Mouse (Mus musculus) embryonic facial prominence, embryonic 13.5 days (tissue): ENCODE measurements around the gene Sox30. TPM values are rescaled to one million over a fixed set of nuclear protein-coding genes. Genes with fewer than 3 reads are reported as not detected.
A peak's percentile ranks its signal among the peaks of the same experiment; 100 is the strongest.

Experiments
- ATAC-seq: fragments of 200-750 bp; cut with Nextera tagmentation; 2 replicates; pipeline ENCODE4 v1.8.0; 2017; ENCODE audit warnings: low read depth; ENCODE audit not compliant: insufficient number of reproducible peaks, insufficient read depth, low FRiP score, low TSS enrichment
- H3K27ac ChIP-seq: fragments of 300-500 bp; sonication (generic); 2 replicates; pipeline ENCODE4 v1.5.1; 2015; ENCODE audit warnings: moderate library complexity, mild to moderate bottlenecking, inconsistent platforms
- H3K27me3 ChIP-seq: fragments of 300-500 bp; sonication (generic); 2 replicates; pipeline ENCODE4 v1.6.1; 2015; ENCODE audit warnings: mild to moderate bottlenecking, inconsistent platforms
- H3K36me3 ChIP-seq: fragments of 300-500 bp; sonication (generic); 2 replicates; pipeline ENCODE4 v1.6.1; 2015; ENCODE audit warnings: mild to moderate bottlenecking, inconsistent platforms
- H3K4me1 ChIP-seq: fragments of 300-500 bp; sonication (generic); 2 replicates; pipeline ENCODE4 v1.6.1; 2015; ENCODE audit warnings: inconsistent platforms
- H3K4me2 ChIP-seq: fragments of 300-500 bp; sonication (generic); 2 replicates; pipeline ENCODE4 v1.6.1; 2015; ENCODE audit warnings: moderate library complexity, mild to moderate bottlenecking, inconsistent platforms
- H3K4me3 ChIP-seq: fragments of 300-500 bp; sonication (generic); 2 replicates; pipeline ENCODE4 v1.5.1; 2015; ENCODE audit warnings: mild to moderate bottlenecking, inconsistent platforms
- H3K9ac ChIP-seq: fragments of 300-500 bp; sonication (generic); 2 replicates; pipeline ENCODE4 v1.6.1; 2015; ENCODE audit warnings: mild to moderate bottlenecking, inconsistent platforms
- H3K9me3 ChIP-seq: fragments of 300-500 bp; sonication (generic); 2 replicates; pipeline ENCODE4 v1.6.1; 2016; ENCODE audit warnings: inconsistent platforms
- WGBS: fragments of 180-500 bp; shearing (Covaris S2); methylation state at CpG from one replicate; pipeline ENCODE4 v1.1.7; 2015; ENCODE audit warnings: mixed read lengths; 5-methylcytosine and 5-hydroxymethylcytosine counted together
- polyA plus RNA-seq: library from polyadenylated mRNA; unstranded; fragments of >200 nt; fragmentation: Nextera tagmentation; extraction: Ambion mirVana; gene quantifications from 2 replicates; pipeline ENCODE4 v1.2.1, GENCODE M21; 2015

Gene Sox30
- polyA plus RNA-seq, 1 experiment from 2014 or later, result 0.11 TPM

DNA sequence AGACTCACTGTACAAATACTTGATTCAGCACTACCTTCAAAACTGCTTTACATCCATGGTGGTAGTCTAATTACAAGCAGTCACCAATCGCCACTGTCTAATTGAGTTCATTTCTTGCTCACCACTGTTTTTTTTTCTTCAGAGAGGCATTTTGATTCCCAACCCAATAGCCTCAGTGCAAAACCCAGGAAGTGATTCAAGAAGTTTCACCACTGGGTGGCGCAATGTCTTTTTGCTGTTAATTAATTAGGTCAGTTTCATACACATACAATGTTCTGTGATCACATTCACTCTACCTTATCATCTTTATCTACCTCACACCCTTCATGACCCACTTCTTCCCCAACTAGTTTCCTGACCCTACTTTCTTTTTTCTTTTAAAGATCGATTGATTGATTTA lies 20.5 kb upstream of the Sox30 start:
- no peak for ATAC-seq
- no peaks in the 10 kb centered on the region for H3K9me3 ChIP-seq
- no peaks in the 10 kb centered on the region for H3K27me3 ChIP-seq
- H3K4me2 ChIP-seq, result no peak overlapping the region
- 79% methylated on average over 3 of the region's 3 CpGs for WGBS
- no peaks in the 10 kb centered on the region for H3K36me3 ChIP-seq
- peaks cover 3% of the 10 kb centered on the region; the same call in 1 of the 2 replicates for H3K4me1 ChIP-seq
- no peak overlapping the region for H3K27ac ChIP-seq
- no peak overlapping the region for H3K4me3 ChIP-seq
- no peak overlapping the region for H3K9ac ChIP-seq

DNA sequence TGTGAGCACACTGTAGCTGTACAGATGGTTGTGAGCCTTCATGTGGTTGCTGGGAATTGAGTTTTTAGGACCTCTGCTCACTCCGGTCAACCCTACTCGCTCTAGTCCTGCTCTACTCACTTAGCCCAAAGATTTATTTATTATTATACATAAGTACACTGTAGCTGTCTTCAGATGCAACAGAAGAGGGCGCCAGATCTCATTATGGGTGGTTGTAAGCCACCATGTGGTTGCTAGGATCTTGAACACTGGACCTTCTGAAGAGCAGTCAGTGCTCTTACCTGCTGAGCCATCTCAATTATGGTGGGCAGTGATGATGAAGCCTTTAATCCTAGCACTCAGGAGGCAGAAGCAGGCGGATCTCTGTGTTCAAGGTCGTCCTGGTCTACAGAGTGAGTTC lies 20.1 kb upstream of the Sox30 start:
- no peak overlapping the region for H3K9ac ChIP-seq
- H3K36me3 ChIP-seq, result no peaks in the 10 kb centered on the region
- no peak overlapping the region for H3K27ac ChIP-seq
- H3K4me1 ChIP-seq, result no peaks in the 10 kb centered on the region
- ATAC-seq, result no peak
- no peak overlapping the region for H3K4me3 ChIP-seq
- no peak overlapping the region for H3K4me2 ChIP-seq
- H3K27me3 ChIP-seq, result no peaks in the 10 kb centered on the region
- WGBS, result 83% methylated on average over 5 of the region's 5 CpGs
- H3K9me3 ChIP-seq, result no peaks in the 10 kb centered on the region

DNA sequence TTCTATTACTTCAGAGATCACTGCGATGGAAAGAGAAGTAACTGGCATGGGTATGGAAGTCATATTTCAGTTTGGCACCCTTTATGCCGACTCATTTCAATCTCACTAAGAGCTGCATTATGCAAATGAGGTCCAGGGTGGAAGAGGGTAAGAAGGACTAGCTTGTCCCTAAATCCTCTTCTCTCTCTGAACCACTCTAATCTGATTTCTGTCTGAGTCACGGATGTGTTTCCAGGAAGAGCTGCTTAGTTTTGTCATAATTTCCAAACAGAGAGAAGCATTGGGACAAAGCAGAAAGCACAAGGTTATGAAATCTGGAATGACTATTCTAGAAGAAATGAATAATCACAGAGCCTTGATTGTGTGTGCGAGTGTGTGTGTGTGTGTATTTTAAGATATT lies 13.2 kb upstream of the Sox30 start:
- Histone ChIP-seq H3K27ac (no peak overlapping the region), H3K4me1 (no peaks in the 10 kb centered on the region), H3K4me2 (no peak overlapping the region), H3K9me3 (no peaks in the 10 kb centered on the region), H3K4me3 (no peak overlapping the region), H3K9ac (no peak overlapping the region), H3K36me3 (no peaks in the 10 kb centered on the region), H3K27me3 (no peaks in the 10 kb centered on the region)
- ATAC-seq, result no peak
- 84% methylated on average over 4 of the region's 4 CpGs for WGBS

DNA sequence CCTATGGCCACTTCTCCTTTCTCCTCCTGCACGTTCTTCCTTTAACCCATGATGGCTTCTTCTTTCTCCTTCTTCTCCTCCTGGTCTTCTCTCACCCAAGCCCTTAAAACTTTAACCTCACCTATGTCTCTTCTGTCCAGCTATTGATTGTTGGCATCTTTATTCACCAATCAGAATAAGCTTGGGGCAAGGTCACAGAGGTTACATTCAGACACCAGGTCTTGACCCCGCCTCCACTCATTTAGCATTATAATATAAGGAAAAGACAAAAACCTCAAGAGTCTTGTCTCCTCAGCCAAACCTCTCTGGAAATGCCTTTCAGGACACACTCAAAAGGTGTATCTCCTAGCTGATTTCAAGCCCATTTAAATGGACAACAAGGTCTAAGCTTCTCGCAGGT lies 11.6 kb upstream of the Sox30 start:
- WGBS, result 89% methylated on average over 3 of the region's 3 CpGs
- no peak overlapping the region for H3K9ac ChIP-seq

DNA sequence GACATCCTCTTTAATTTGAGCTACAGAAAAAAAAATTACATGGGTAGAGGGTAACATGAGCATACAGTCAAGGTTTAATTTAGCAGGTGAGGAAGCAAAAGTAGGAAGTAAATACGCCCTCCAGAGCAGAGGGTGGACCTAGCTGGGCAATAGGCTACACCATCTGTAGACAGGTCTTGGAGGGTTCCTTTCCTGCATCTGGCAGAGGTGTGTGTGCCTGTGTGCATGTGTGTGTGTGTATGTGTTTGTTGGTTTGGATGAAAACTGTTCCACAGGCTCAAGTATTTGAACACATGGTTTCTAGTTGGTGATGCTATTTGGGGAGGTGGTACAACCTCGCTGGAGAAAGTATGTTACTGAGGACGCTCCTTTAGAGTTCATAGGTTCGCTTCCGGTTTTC lies 6.5 kb upstream of the Sox30 start:
- peaks cover 3% of the 10 kb centered on the region; the same call in 1 of the 2 replicates for H3K4me1 ChIP-seq
- WGBS, result 71% methylated on average over 5 of the region's 5 CpGs
- no peak overlapping the region for H3K4me2 ChIP-seq
- H3K9ac ChIP-seq, result no peak overlapping the region
- no peak overlapping the region for H3K4me3 ChIP-seq
- H3K36me3 ChIP-seq, result no peaks in the 10 kb centered on the region
- H3K27me3 ChIP-seq, result no peaks in the 10 kb centered on the region
- H3K9me3 ChIP-seq, result no peaks in the 10 kb centered on the region
- ATAC-seq, result no peak
- no peak overlapping the region for H3K27ac ChIP-seq

More for the DNA sequence above, 11.6 kb upstream of the Sox30 start:
- no peak overlapping the region for H3K4me2 ChIP-seq
- H3K4me3 ChIP-seq, result no peak overlapping the region
- H3K36me3 ChIP-seq, result no peaks in the 10 kb centered on the region
- H3K4me1 ChIP-seq, result peaks cover 3% of the 10 kb centered on the region; the same call in 1 of the 2 replicates
- ATAC-seq, result no peak
- H3K27me3 ChIP-seq, result no peaks in the 10 kb centered on the region
- no peaks in the 10 kb centered on the region for H3K9me3 ChIP-seq
- no peak overlapping the region for H3K27ac ChIP-seq

DNA sequence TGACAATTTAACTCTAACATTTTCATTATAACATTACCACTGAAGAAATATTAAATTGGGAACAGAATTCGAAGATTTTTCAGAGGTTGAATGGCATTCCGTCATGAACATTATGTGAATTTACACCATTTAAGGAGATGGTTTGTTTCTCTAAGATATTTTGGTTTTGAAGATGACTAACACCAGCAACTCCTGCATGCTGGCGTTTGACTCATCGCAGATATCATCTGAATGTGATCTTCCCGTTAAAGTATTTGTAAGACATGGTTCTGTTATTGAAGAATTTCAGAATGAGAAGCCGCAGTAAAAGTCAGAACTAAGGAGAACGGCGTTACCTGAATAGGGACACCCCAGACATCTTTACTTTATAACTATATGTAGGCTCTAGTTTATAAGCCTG lies 5.6 kb upstream of the Sox30 start:
- Histone ChIP-seq H3K4me2 (no peak overlapping the region), H3K4me1 (peaks cover 3% of the 10 kb centered on the region; the same call in 1 of the 2 replicates), H3K4me3 (no peak overlapping the region), H3K9me3 (peaks cover under 1% of the 10 kb centered on the region; the same call in 1 of the 2 replicates), H3K36me3 (no peaks in the 10 kb centered on the region), H3K27ac (no peak overlapping the region), H3K27me3 (no peaks in the 10 kb centered on the region), H3K9ac (no peak overlapping the region)
- WGBS, result 84% methylated on average over 8 of the region's 8 CpGs
- no peak for ATAC-seq

DNA sequence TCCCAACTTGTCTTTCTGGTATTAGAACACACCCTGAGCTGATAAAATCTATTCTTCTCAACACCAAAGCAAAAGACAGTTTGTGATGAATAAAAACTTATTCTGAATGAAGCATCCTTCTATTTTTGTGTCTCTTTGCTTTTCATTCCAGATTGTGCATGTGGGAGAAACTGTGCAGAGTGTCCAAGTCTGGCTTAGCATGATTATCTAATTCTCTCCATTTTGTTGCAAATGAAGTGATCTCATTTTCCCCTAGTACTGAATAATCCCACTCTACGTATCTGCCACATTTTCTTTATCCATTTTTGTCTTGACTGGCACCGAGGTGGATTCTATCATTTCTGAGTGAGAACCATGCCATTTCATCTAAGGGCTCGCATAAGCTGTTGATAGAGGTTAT lies 4.0 kb upstream of the Sox30 start:
- Histone ChIP-seq H3K4me3 (no peak overlapping the region), H3K27ac (no peak overlapping the region), H3K27me3 (peaks cover 3% of the 10 kb centered on the region; the same call in 1 of the 2 replicates), H3K36me3 (no peaks in the 10 kb centered on the region), H3K4me1 (peaks cover 7% of the 10 kb centered on the region; the same call in 1 of the 2 replicates), H3K9me3 (peaks cover 6% of the 10 kb centered on the region), H3K9ac (no peak overlapping the region), H3K4me2 (no peak overlapping the region)
- no peak for ATAC-seq
- WGBS, result 80% methylated on average over 3 of the region's 3 CpGs

DNA sequence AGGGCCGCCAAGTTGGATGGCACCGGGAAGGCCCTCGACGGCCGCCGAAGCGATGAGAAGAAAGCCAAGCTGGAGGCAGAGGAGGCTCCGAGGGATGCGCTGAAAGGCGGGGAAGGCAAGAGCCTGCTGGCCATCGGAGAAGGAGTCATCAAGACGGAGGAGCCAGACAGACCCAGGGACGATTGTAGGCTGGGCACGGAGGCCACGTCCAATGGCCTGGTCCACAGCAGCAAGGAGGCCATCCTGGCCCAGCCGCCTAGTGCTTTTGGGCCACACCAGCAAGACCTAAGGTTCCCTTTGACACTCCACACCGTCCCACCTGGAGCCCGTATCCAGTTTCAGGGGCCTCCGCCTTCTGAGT lies 763 bp downstream of the Sox30 start:
- ATAC-seq, result no peak
- no peaks in the 10 kb centered on the region for H3K36me3 ChIP-seq
- H3K9ac ChIP-seq, result peak overlapping the region; percentile 82
- peaks cover 4% of the 10 kb centered on the region; the same call in 1 of the 2 replicates for H3K27me3 ChIP-seq
- WGBS, result 48% methylated on average over 19 of the region's 19 CpGs
- peak overlapping the region; percentile 81 for H3K4me2 ChIP-seq
- H3K4me3 ChIP-seq, result peak overlapping the region; percentile 67
- peaks cover 6% of the 10 kb centered on the region for H3K9me3 ChIP-seq
- H3K27ac ChIP-seq, result peak overlapping the region; percentile 39
- peaks cover 3% of the 10 kb centered on the region; the same call in 1 of the 2 replicates for H3K4me1 ChIP-seq

DNA sequence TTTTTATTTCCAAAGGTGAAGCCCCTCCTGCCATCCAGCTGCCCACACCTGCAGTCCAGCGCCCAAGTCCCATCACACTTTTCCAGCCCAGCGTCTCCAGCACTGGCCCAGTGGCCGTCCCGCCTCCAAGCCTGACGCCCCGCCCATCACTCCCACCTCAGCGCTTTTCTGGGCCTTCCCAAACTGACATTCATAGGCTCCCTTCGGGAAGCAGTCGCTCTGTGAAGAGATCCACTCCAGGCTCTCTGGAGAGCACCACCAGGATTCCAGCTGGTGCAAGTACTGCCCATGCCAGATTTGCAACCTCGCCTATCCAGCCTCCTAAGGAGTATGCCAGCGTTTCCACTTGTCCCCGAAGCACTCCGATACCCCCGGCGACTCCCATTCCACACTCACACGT lies 11.5 kb downstream of the Sox30 start:
- peaks cover 5% of the 10 kb centered on the region; the same call in 1 of the 2 replicates for H3K27me3 ChIP-seq
- H3K36me3 ChIP-seq, result no peaks in the 10 kb centered on the region
- H3K4me3 ChIP-seq, result peak overlapping the region; percentile 29
- H3K4me2 ChIP-seq, result peak overlapping the region; percentile 61
- no peak for ATAC-seq
- H3K27ac ChIP-seq, result no peak overlapping the region
- peak overlapping the region; percentile 61 for H3K9ac ChIP-seq
- 12% methylated on average over 16 of the region's 16 CpGs for WGBS
- H3K4me1 ChIP-seq, result peaks cover 3% of the 10 kb centered on the region; the same call in 1 of the 2 replicates
- no peaks in the 10 kb centered on the region for H3K9me3 ChIP-seq

DNA sequence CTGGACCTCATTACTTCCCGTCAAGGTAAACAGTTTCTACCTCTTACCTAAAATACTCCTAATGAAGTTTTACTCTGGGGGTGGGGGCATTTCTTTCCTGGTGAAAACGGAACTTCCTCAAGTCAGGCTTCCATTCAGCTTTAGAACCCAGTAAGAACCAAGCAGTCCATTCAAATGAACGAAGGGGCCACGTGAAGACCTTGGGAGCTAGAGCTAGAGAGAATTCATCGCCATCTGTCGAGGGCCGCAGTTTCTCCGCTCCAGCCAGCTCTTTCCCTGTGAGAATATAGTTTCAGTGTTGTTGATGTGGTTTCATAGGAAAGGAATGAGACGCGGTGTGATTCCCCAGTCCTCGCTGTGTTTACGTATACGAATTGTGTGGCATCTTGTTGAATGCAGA lies 12.0 kb downstream of the Sox30 start:
- no peak for ATAC-seq
- Histone ChIP-seq H3K4me2 (peak overlapping the region; percentile 61), H3K4me1 (peaks cover 3% of the 10 kb centered on the region; the same call in 1 of the 2 replicates), H3K27ac (no peak overlapping the region), H3K27me3 (peaks cover 5% of the 10 kb centered on the region; the same call in 1 of the 2 replicates), H3K9ac (peak overlapping the region; percentile 61), H3K9me3 (no peaks in the 10 kb centered on the region), H3K36me3 (no peaks in the 10 kb centered on the region), H3K4me3 (peak overlapping the region; percentile 29)
- WGBS, result 49% methylated on average over 13 of the region's 13 CpGs

DNA sequence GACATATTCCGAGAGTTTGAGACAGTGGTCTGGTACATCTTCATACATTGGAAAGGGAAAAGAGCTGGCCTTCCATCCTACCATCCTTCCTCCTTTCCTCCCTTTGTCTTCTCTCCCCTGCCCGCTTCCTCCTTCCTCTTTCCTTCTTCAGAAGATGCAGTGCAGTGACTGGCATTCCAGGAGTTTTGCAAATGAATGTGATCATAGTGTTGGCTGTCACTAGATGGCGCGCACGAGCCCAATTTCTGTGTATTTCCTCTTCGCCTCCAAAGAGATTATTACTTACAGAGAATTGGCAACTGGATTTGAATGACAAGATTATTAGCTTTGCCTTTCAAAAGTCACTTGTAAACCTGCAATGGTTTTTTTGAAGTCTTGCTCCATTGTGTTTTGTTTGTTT lies 36.0 kb downstream of the Sox30 start:
- no peak for ATAC-seq
- Histone ChIP-seq H3K9me3 (no peaks in the 10 kb centered on the region), H3K36me3 (no peaks in the 10 kb centered on the region), H3K4me1 (no peaks in the 10 kb centered on the region), H3K9ac (no peak overlapping the region), H3K27ac (no peak overlapping the region), H3K4me2 (no peak overlapping the region), H3K4me3 (no peak overlapping the region), H3K27me3 (no peaks in the 10 kb centered on the region)
- WGBS, result 19% methylated on average over 6 of the region's 6 CpGs

DNA sequence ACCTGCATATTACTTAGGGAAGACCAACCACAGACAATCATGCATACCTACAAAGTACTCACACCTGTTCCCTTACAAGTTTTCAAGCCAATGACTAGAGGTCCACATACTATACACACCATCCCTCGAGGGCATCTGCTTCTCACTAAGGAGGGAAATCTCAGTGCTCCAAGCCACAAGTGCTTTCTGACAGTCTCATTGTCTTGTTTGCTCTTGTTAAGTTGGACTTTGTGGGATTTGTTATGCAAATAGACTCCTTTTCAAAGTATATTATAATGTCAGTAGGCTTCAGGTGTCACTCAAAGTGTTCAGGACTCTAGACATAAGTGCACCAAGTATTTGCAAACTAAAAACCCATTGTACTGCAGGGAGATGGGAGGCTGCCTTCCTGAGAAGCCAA lies 40.1 kb downstream of the Sox30 start:
- WGBS, result 80% methylated on average over 1 of the region's 1 CpGs
- no peaks in the 10 kb centered on the region for H3K4me1 ChIP-seq
- H3K36me3 ChIP-seq, result no peaks in the 10 kb centered on the region
- no peak overlapping the region for H3K27ac ChIP-seq
- no peaks in the 10 kb centered on the region for H3K9me3 ChIP-seq
- H3K27me3 ChIP-seq, result no peaks in the 10 kb centered on the region
- H3K9ac ChIP-seq, result no peak overlapping the region
- H3K4me3 ChIP-seq, result no peak overlapping the region
- ATAC-seq, result no peak
- no peak overlapping the region for H3K4me2 ChIP-seq

DNA sequence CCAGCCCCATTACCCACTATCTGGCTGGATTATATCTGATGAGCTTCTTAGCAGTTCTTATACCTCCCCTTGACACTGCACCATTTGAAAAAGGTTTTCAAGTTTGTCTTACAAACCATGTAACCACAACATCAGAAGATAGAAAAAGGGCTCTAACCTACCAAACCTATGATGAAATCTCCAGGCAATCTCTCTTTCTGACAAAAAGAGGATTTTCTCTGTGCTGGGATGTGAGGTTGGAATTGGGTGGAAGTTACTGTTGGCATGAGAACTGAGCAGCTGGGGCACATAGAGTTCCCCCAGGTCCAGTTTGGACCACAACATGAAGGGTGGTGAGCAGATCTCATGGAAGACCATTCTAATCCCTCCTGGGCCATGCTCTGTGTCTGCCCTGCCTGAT lies 41.7 kb downstream of the Sox30 start:
- H3K4me1 ChIP-seq, result no peaks in the 10 kb centered on the region
- H3K9me3 ChIP-seq, result no peaks in the 10 kb centered on the region
- H3K4me2 ChIP-seq, result no peak overlapping the region
- H3K27ac ChIP-seq, result no peak overlapping the region
- no peaks in the 10 kb centered on the region for H3K27me3 ChIP-seq
- no peak overlapping the region for H3K4me3 ChIP-seq
- no peak overlapping the region for H3K9ac ChIP-seq
- H3K36me3 ChIP-seq, result no peaks in the 10 kb centered on the region
- no peak for ATAC-seq
